Mouse (Mus musculus) kidney, adult 9 months (tissue): Measurements from ENCODE around the gene Osbpl3.
"Not testable (repeated sequence)": the region's sequence is repeated elsewhere in the genome, so short reads cannot be mapped to it uniquely, and the experiment has no call there.

ENCODE experiments used
- DNase-seq: peaks from one replicate; pipeline ENCODE4 v3.0.0; 2022

The Osbpl3 gene

GRCm38 (mm10) chr6:50452220-50452619, 3.8 kb downstream of the Osbpl3 start:
- DNase-seq = peak; percentile 61

GRCm38 (mm10) chr6:50445616-50446015, 10.4 kb downstream of the Osbpl3 start:
- DNase-seq = peak; percentile 88

GRCm38 (mm10) chr6:50440966-50441862, 14.8 kb downstream of the Osbpl3 start:
- no peak for DNase-seq

GRCm38 (mm10) chr6:50440197-50440596, 15.8 kb downstream of the Osbpl3 start:
- DNase-seq = no peak

GRCm38 (mm10) chr6:50438900-50439299, 17.1 kb downstream of the Osbpl3 start:
- not testable (repeated sequence) for DNase-seq

- DNase-seq = no peak
Observed at GRCm38 (mm10) chr6:50437815-50438214, 18.2 kb downstream of the Osbpl3 start.

- no peak for DNase-seq
Observed at GRCm38 (mm10) chr6:50436661-50437060, 19.3 kb downstream of the Osbpl3 start.

GRCm38 (mm10) chr6:50432491-50432890, 23.5 kb downstream of the Osbpl3 start:
- DNase-seq = no peak

GRCm38 (mm10) chr6:50429299-50429698, 26.7 kb downstream of the Osbpl3 start:
- DNase-seq = no peak

- DNase-seq = no peak
Observed at GRCm38 (mm10) chr6:50427051-50427732, 28.8 kb downstream of the Osbpl3 start.

- DNase-seq = no peak
Observed at GRCm38 (mm10) chr6:50426571-50426970, 29.4 kb downstream of the Osbpl3 start.

GRCm38 (mm10) chr6:50424271-50424670, 31.7 kb downstream of the Osbpl3 start:
- no peak for DNase-seq

GRCm38 (mm10) chr6:50420413-50420812, 35.6 kb downstream of the Osbpl3 start:
- peak; percentile 88 for DNase-seq

- DNase-seq = peak; percentile 90
Observed at GRCm38 (mm10) chr6:50419518-50420290, 36.3 kb downstream of the Osbpl3 start.

- DNase-seq = peak; percentile 71
Observed at GRCm38 (mm10) chr6:50418951-50419350, 37.0 kb downstream of the Osbpl3 start.

GRCm38 (mm10) chr6:50416854-50417253, 39.1 kb downstream of the Osbpl3 start:
- DNase-seq = no peak

- no peak for DNase-seq
Observed at GRCm38 (mm10) chr6:50415431-50415830, 40.6 kb downstream of the Osbpl3 start.

- DNase-seq = no peak
Observed at GRCm38 (mm10) chr6:50414547-50414946, 41.5 kb downstream of the Osbpl3 start.

GRCm38 (mm10) chr6:50413381-50413780, 42.6 kb downstream of the Osbpl3 start:
- DNase-seq = no peak

GRCm38 (mm10) chr6:50412174-50412573, 43.8 kb downstream of the Osbpl3 start:
- DNase-seq = no peak

GRCm38 (mm10) chr6:50404698-50405097, 51.3 kb downstream of the Osbpl3 start:
- DNase-seq = peak; percentile 93

GRCm38 (mm10) chr6:50403524-50403923, 52.5 kb downstream of the Osbpl3 start:
- no peak for DNase-seq

- no peak for DNase-seq
Observed at GRCm38 (mm10) chr6:50402872-50403271, 53.1 kb downstream of the Osbpl3 start.
